Comparison of ENCODE assay signal across 25 mouse cellular contexts in genomic region chr3:69360263-69360895, GRCm38 (mm10).
"Had no signal": no experiment of that assay in that cellular context is flagged by ENCODE, and none has a peak within 500 bp of the region (broad histone marks: within the 10 kb centered on the region; RNA-seq: fewer than 3 reads in every experiment).

No protein-coding gene starts in this region.

- ATAC-seq: forebrain, postnatal 0 days; hindbrain, postnatal 0 days; liver, embryonic 12.5 days had no signal

- H3K4me3 ChIP-seq: heart, embryonic 13.5 days; heart, embryonic 15.5 days; hindbrain, embryonic 13.5 days; hindbrain, embryonic 15.5 days; kidney, embryonic 15.5 days; limb, embryonic 13.5 days; limb, embryonic 15.5 days; liver, embryonic 12.5 days had no signal

- H3K27ac ChIP-seq: heart, embryonic 13.5 days; heart, embryonic 15.5 days; hindbrain, embryonic 13.5 days; hindbrain, embryonic 15.5 days; kidney, embryonic 15.5 days; kidney, postnatal 0 days; limb, embryonic 13.5 days; limb, embryonic 15.5 days; liver, embryonic 12.5 days had no signal

- H3K9me3 ChIP-seq: heart, embryonic 13.5 days; heart, embryonic 15.5 days; hindbrain, embryonic 13.5 days; hindbrain, embryonic 15.5 days; kidney, embryonic 15.5 days; limb, embryonic 13.5 days; limb, embryonic 15.5 days; liver, embryonic 12.5 days had no signal

- H3K4me2 ChIP-seq: heart, embryonic 11.5 days; heart, embryonic 13.5 days; heart, embryonic 15.5 days; hindbrain, embryonic 13.5 days; hindbrain, embryonic 15.5 days; kidney, embryonic 15.5 days; limb, embryonic 13.5 days; limb, embryonic 15.5 days; liver, embryonic 12.5 days had no signal

- DNase-seq: forebrain, postnatal 0 days; gastrocnemius, postnatal 14 days; gastrocnemius, postnatal 36 days; heart, adult 18-20 months; heart, postnatal 14 days; heart, postnatal 36 days; kidney, adult 11 months; kidney, adult 2 months; kidney, adult 9 months; kidney, postnatal 14 days; kidney, postnatal 36 days; layer of hippocampus, adult 9-11 months; layer of hippocampus, postnatal 36 days; left cerebral cortex, postnatal 4 days had no signal

- H3K27me3 ChIP-seq: heart, embryonic 13.5 days; heart, embryonic 15.5 days; hindbrain, embryonic 13.5 days; hindbrain, embryonic 15.5 days; kidney, embryonic 15.5 days; limb, embryonic 13.5 days; limb, embryonic 15.5 days; liver, embryonic 12.5 days had no signal

- H3K36me3 ChIP-seq: heart, embryonic 13.5 days; heart, embryonic 15.5 days; hindbrain, embryonic 13.5 days; hindbrain, embryonic 15.5 days; kidney, embryonic 15.5 days; limb, embryonic 13.5 days; limb, embryonic 15.5 days; liver, embryonic 12.5 days had no signal

- H3K9ac ChIP-seq: forebrain, postnatal 0 days; heart, embryonic 13.5 days; heart, embryonic 15.5 days; hindbrain, embryonic 13.5 days; hindbrain, embryonic 15.5 days; kidney, embryonic 15.5 days; limb, embryonic 13.5 days; limb, embryonic 15.5 days; liver, embryonic 12.5 days had no signal
